Mouse (Mus musculus) stomach, embryonic 15.5 days (tissue): ENCODE measurements around the gene Sirt1. TPM values are rescaled to one million over a fixed set of nuclear protein-coding genes. Genes with fewer than 3 reads are reported as not detected.

Experiments
- ATAC-seq: fragments of 200-750 bp; cut with Nextera tagmentation; 2 replicates; pipeline ENCODE4 v1.8.0; 2017; ENCODE audit warnings: low read depth, moderate number of reproducible peaks, moderate TSS enrichment; ENCODE audit not compliant: insufficient read depth, low FRiP score
- H3K27ac ChIP-seq: fragments of 300-500 bp; sonication (generic); 2 replicates; pipeline ENCODE4 v1.5.1; 2015; ENCODE audit warnings: mild to moderate bottlenecking, inconsistent platforms
- H3K27me3 ChIP-seq: fragments of 300-500 bp; sonication (generic); replicated peaks from 2 replicates; pipeline ENCODE4 v1.6.1; 2015; ENCODE audit warnings: inconsistent platforms
- H3K36me3 ChIP-seq: fragments of 300-500 bp; sonication (generic); 2 replicates; pipeline ENCODE4 v1.6.1; 2015; ENCODE audit warnings: inconsistent platforms
- H3K4me1 ChIP-seq: fragments of 300-500 bp; sonication (generic); 2 replicates; pipeline ENCODE4 v1.6.1; 2015; ENCODE audit warnings: inconsistent platforms
- H3K4me2 ChIP-seq: fragments of 300-500 bp; sonication (generic); 2 replicates; pipeline ENCODE4 v1.6.1; 2015; ENCODE audit warnings: mild to moderate bottlenecking, inconsistent platforms
- H3K4me3 ChIP-seq: fragments of 300-500 bp; sonication (generic); replicated peaks from 2 replicates; pipeline ENCODE4 v1.5.1; 2015; ENCODE audit warnings: inconsistent platforms
- H3K9ac ChIP-seq: fragments of 300-500 bp; sonication (generic); 2 replicates; pipeline ENCODE4 v1.6.1; 2015; ENCODE audit warnings: inconsistent platforms
- H3K9me3 ChIP-seq: fragments of 300-500 bp; sonication (generic); 2 replicates; pipeline ENCODE4 v1.6.1; 2016; ENCODE audit warnings: inconsistent platforms
- WGBS: fragments of 180-500 bp; shearing (Covaris S2); methylation state at CpG from one replicate; pipeline ENCODE4 v1.1.7; 2015; 5-methylcytosine and 5-hydroxymethylcytosine counted together
- polyA plus RNA-seq: library from polyadenylated mRNA; unstranded; fragments of >200 nt; fragmentation: Nextera tagmentation; extraction: Ambion mirVana; gene quantifications from 2 replicates; pipeline ENCODE4 v1.2.1, GENCODE M21; 2015

Sirt1 gene
- polyA plus RNA-seq, 1 experiment from 2014 or later = 5.2 TPM

DNA sequence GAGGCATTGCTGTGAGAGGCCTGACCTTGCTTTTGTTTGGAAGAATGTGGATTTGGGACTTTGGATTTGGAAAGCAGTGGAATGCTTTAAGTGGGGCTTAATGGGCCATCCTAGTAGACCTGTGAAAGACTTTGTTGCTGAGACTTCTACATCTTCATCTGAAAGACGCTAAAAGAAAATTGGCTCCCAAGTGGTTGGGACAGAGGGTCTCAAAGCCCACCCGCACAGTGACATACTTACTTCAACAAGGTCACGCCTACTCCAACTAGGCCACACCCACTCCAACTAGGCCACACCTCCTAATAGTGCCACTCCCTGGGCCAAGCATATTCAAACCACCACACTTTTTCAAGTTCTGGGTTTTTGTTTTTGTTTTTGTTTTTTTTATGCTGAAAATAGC is 36.8 kb downstream of the Sirt1 start:
- WGBS = 93% methylated on average over 3 of the region's 3 CpGs
- no peak for ATAC-seq
- Histone ChIP-seq H3K4me2 (no peak overlapping the region), H3K27ac (no peak overlapping the region), H3K9ac (no peak overlapping the region), H3K9me3 (no peaks in the 10 kb centered on the region), H3K4me1 (no peaks in the 10 kb centered on the region), H3K4me3 (no peak overlapping the region), H3K27me3 (no peaks in the 10 kb centered on the region), H3K36me3 (no peaks in the 10 kb centered on the region)

- WGBS = 83% methylated on average over 2 of the region's 2 CpGs
- H3K36me3 ChIP-seq = no peaks in the 10 kb centered on the region
- H3K4me2 ChIP-seq = no peak overlapping the region
- no peaks in the 10 kb centered on the region for H3K27me3 ChIP-seq
- no peaks in the 10 kb centered on the region for H3K9me3 ChIP-seq
- no peak overlapping the region for H3K4me3 ChIP-seq
- no peak overlapping the region for H3K9ac ChIP-seq
- ATAC-seq = no peak
- peaks cover 11% of the 10 kb centered on the region; the same call in 1 of the 2 replicates for H3K4me1 ChIP-seq
- H3K27ac ChIP-seq = no peak overlapping the region
These were observed 40.2 kb downstream of the Sirt1 start for GRCm38 (mm10) chr10:63341351-63341750.

- H3K27me3 ChIP-seq = no peaks in the 10 kb centered on the region
- H3K4me1 ChIP-seq = peaks cover 11% of the 10 kb centered on the region; the same call in 1 of the 2 replicates
- peak; percentile 98 for ATAC-seq
- H3K4me2 ChIP-seq = peak overlapping the region; percentile 91
- H3K4me3 ChIP-seq = peak overlapping the region; percentile 86
- 0 out of 2 replicates have a peak, but pooled peaks cover 3% of the 10 kb centered on the region for H3K36me3 ChIP-seq
- H3K27ac ChIP-seq = peak overlapping the region; percentile 92
- H3K9ac ChIP-seq = peak overlapping the region; percentile 95
- H3K9me3 ChIP-seq = no peaks in the 10 kb centered on the region
- WGBS = 1% methylated on average over 61 of the region's 74 CpGs
These were observed 42.4 kb downstream of the Sirt1 start for GRCm38 (mm10) chr10:63338914-63339643.

DNA sequence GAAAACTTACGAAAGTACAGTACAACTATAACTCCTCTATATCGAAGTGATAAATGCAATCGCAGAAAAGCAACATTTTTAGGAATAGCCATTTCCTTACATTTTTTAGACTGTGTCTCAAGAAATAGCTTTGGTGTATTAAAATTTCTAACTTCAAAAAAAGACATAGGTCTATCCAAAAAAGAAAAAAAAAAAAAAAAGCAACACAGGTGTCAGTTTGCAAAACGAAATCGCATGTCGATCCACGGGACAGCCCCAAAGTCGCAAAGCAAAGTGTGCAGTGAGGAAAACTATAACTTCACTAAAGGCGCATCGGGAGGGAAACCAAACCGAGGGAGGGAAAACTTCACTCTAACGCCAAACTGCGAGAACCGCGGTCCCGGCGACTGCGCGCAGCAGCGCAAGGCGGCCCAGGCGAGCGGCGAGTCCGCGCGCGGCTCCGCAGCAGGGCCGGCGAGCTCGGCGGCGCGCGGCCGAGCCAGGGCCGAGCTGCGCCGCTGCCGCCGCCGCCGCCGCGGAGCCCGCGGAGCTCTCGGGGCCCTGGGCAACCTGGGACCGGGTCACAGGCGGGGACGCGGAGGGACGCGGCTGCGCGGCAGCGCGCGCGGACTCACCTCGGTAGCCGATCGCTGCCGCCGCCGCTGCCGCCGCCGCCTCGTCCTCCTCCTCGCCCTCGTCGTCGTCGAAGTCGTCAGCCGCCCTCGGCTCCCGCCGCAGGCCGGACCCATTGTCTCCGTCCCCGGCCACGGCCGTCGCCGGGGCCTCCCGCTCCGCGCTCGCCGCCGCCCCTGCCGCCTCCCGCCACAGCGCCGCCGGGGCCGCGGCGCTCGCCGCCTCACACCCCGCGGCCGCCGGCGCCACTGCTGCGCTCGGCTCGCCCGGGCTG is 43.3 kb downstream of the Sirt1 start:
- Histone ChIP-seq H3K9me3 (no peaks in the 10 kb centered on the region), H3K27ac (peak overlapping the region; percentile 92), H3K9ac (peak overlapping the region; percentile 95), H3K4me1 (peaks cover 11% of the 10 kb centered on the region; the same call in 1 of the 2 replicates), H3K27me3 (no peaks in the 10 kb centered on the region), H3K4me2 (peak overlapping the region; percentile 91), H3K4me3 (peak overlapping the region; percentile 86), H3K36me3 (0 out of 2 replicates have a peak, but pooled peaks cover 3% of the 10 kb centered on the region)
- peak; percentile 75 for ATAC-seq
- WGBS = under 1% methylated on average over 83 of the region's 113 CpGs

GRCm38 (mm10) chr10:63337326-63337725 is 44.2 kb downstream of the Sirt1 start:
- Histone ChIP-seq H3K4me3 (peak overlapping the region; percentile 86), H3K27ac (no peak overlapping the region), H3K9me3 (no peaks in the 10 kb centered on the region), H3K9ac (no peak overlapping the region), H3K4me1 (peaks cover 11% of the 10 kb centered on the region; the same call in 1 of the 2 replicates), H3K27me3 (no peaks in the 10 kb centered on the region), H3K4me2 (peak overlapping the region; percentile 91), H3K36me3 (peaks cover 6% of the 10 kb centered on the region; the same call in 1 of the 2 replicates)
- ATAC-seq = no peak
- WGBS = 24% methylated on average over 5 of the region's 5 CpGs

GRCm38 (mm10) chr10:63336901-63337300 is 44.6 kb downstream of the Sirt1 start:
- Histone ChIP-seq H3K4me1 (peaks cover 11% of the 10 kb centered on the region; the same call in 1 of the 2 replicates), H3K4me2 (peak overlapping the region; percentile 91), H3K27ac (no peak overlapping the region), H3K4me3 (peak overlapping the region; percentile 86; the same call in 1 of the 2 replicates), H3K27me3 (no peaks in the 10 kb centered on the region), H3K9ac (no peak overlapping the region), H3K9me3 (no peaks in the 10 kb centered on the region), H3K36me3 (peaks cover 6% of the 10 kb centered on the region; the same call in 1 of the 2 replicates)
- no peak for ATAC-seq
- WGBS = 60% methylated on average over 13 of the region's 13 CpGs

DNA sequence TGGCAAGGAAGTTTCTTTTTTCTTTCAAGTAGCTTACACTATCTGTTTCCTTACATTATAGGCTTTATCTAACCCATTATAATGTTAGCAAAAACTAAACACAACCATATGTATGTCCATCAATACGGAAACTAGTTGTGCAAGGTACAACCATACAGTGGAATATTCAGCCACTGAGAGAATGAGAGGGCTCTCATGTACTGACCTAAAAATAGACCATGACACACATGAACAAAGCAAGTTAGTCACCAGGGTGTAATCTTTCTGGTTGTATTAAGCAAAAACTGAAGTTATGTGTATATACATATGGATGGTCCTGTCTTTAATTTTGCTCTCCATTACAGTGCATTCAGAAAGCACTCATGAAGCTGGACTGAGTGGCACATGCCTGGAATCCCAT is 54.4 kb downstream of the Sirt1 start:
- no peak for ATAC-seq
- Histone ChIP-seq H3K9me3 (no peaks in the 10 kb centered on the region), H3K4me2 (no peak overlapping the region), H3K27me3 (no peaks in the 10 kb centered on the region), H3K27ac (no peak overlapping the region), H3K4me3 (no peak overlapping the region), H3K36me3 (peaks cover 25% of the 10 kb centered on the region), H3K4me1 (no peaks in the 10 kb centered on the region), H3K9ac (no peak overlapping the region)
- WGBS = 86% methylated on average over 1 of the region's 1 CpGs

- H3K27me3 ChIP-seq = no peaks in the 10 kb centered on the region
- no peak overlapping the region for H3K27ac ChIP-seq
- no peak for ATAC-seq
- H3K4me2 ChIP-seq = no peak overlapping the region
- H3K36me3 ChIP-seq = peaks cover 33% of the 10 kb centered on the region
- WGBS = 87% methylated on average over 1 of the region's 1 CpGs
- no peak overlapping the region for H3K9ac ChIP-seq
- no peak overlapping the region for H3K4me3 ChIP-seq
- H3K4me1 ChIP-seq = no peaks in the 10 kb centered on the region
- H3K9me3 ChIP-seq = no peaks in the 10 kb centered on the region
These were observed 67.8 kb downstream of the Sirt1 start for GRCm38 (mm10) chr10:63313726-63314125.

- Histone ChIP-seq H3K4me3 (no peak overlapping the region), H3K4me2 (no peak overlapping the region), H3K9me3 (no peaks in the 10 kb centered on the region), H3K36me3 (peaks cover 34% of the 10 kb centered on the region), H3K4me1 (no peaks in the 10 kb centered on the region), H3K9ac (no peak overlapping the region), H3K27ac (no peak overlapping the region), H3K27me3 (no peaks in the 10 kb centered on the region)
- peak; percentile 47 for ATAC-seq
- WGBS = 45% methylated on average over 10 of the region's 10 CpGs
These were observed 72.7 kb downstream of the Sirt1 start for GRCm38 (mm10) chr10:63308582-63309366.

DNA sequence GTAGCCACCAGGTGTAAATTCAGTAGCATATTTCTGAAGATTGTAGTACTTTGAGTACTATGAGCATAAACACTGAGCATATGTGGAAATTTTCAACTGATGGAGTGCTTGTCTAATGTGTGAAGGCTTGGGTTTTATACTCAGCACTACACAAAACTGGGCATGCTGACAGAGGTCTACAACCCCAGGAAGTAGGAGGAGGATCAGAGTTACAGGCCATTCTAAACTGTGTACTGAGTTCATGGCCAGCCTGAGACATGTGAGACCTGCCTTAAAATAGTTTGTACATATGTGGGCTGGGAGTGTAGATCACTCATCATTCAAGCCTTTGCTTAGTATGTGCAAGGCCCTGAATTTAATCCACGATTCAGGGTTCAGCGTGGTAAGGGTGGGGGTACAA is 79.1 kb downstream of the Sirt1 start:
- H3K4me3 ChIP-seq = no peak overlapping the region
- no peak overlapping the region for H3K9ac ChIP-seq
- no peak overlapping the region for H3K4me2 ChIP-seq
- no peak for ATAC-seq
- H3K9me3 ChIP-seq = no peaks in the 10 kb centered on the region
- no peak overlapping the region for H3K27ac ChIP-seq
- H3K27me3 ChIP-seq = no peaks in the 10 kb centered on the region
- H3K36me3 ChIP-seq = peaks cover 20% of the 10 kb centered on the region
- no peaks in the 10 kb centered on the region for H3K4me1 ChIP-seq
- WGBS = 89% methylated on average over 2 of the region's 2 CpGs

DNA sequence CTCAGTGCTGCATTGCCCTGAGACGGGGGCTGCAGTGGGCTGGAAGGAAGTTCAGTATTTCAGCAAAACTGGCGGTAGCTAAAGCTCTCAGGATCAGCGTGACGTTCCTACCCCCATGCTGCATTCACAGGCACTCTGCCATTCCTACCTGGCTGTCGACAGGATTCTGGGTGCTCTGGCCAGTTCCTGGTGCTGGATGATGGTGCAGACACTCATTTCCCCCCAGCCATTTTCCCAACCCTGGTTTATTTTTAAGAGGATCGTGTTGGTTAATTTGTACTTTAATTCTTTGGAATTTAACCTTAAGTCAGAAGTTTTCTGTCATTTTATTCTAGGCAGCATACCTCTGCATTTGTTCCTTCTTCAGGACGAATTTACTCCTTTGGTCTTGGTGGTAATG is 98.7 kb downstream of the Sirt1 start:
- H3K36me3 ChIP-seq = peaks cover 19% of the 10 kb centered on the region
- WGBS = 88% methylated on average over 7 of the region's 7 CpGs

More for the DNA sequence above, 98.7 kb downstream of the Sirt1 start:
- H3K27me3 ChIP-seq = no peaks in the 10 kb centered on the region
- H3K4me2 ChIP-seq = no peak overlapping the region
- H3K9me3 ChIP-seq = no peaks in the 10 kb centered on the region
- no peak overlapping the region for H3K4me3 ChIP-seq
- no peak overlapping the region for H3K27ac ChIP-seq
- H3K9ac ChIP-seq = no peak overlapping the region
- no peaks in the 10 kb centered on the region for H3K4me1 ChIP-seq
- ATAC-seq = no peak
